Mouse (Mus musculus): ENCODE measurements at regions not wholly inside any gene's neighbourhood (a gene's known extent, or its start where the extent isn't known, plus 50 kb on each side); places are given as distances from the start of the nearest gene placed in this dataset.

GRCm38 (mm10) chr3:35474361-35474760 is 279.5 kb upstream of the Atp11b start:
- TF ChIP-seq CTCF (IDR thresholded peaks at IDR 0.05; ENCODE audit: insufficient read depth, low read depth, low read length) (no peak), POLR2A (IDR thresholded peaks at IDR 0.05; ENCODE audit: insufficient read depth, low read depth, low read length) (no peak)
